Mouse (Mus musculus) C2C12 (cell line): Measurements from ENCODE around the gene Gm42420. TPM values are rescaled to one million over a fixed set of nuclear protein-coding genes. Genes with fewer than 3 reads are reported as not detected.

Source experiments
- H3K27me3 ChIP-seq: one replicate; pipeline ENCODE4 v1.6.1; 2011; ENCODE audit not compliant: control insufficient read depth, insufficient read depth, insufficient read length
- H3K36me3 ChIP-seq: one replicate; pipeline ENCODE4 v1.6.1; 2011; ENCODE audit not compliant: control insufficient read depth, insufficient read depth
- H3K4me3 ChIP-seq: one replicate; pipeline ENCODE4 v1.5.1; 2011; ENCODE audit warnings: mild to moderate bottlenecking, control low read depth; ENCODE audit not compliant: poor library complexity, insufficient read depth, severe bottlenecking
- H3K79me2 ChIP-seq: one replicate; pipeline ENCODE4 v1.6.1; 2011; ENCODE audit not compliant: control insufficient read depth, insufficient read depth
- H3K79me3 ChIP-seq: one replicate; pipeline ENCODE4 v1.6.1; 2011; ENCODE audit warnings: low read depth, control low read depth
- H3ac ChIP-seq: one replicate; pipeline ENCODE3; 2011; ENCODE audit warnings: low read depth; ENCODE audit not compliant: control insufficient read depth, insufficient read length
- CEBPB ChIP-seq: IDR thresholded peaks from one replicate; pipeline ENCODE4 v1.6.1; 2011; ENCODE audit warnings: low read depth, mild to moderate bottlenecking, control low read depth, moderate library complexity
- CTCF ChIP-seq: IDR thresholded peaks from one replicate; pipeline ENCODE4 v1.5.1; 2011; ENCODE audit not compliant: control insufficient read depth, insufficient read depth, insufficient read length
- FOSL1 ChIP-seq: IDR thresholded peaks from one replicate; pipeline ENCODE4 v1.8.0; 2011; ENCODE audit warnings: mild to moderate bottlenecking, low read length; ENCODE audit not compliant: poor library complexity, insufficient read depth, severe bottlenecking
- MAX ChIP-seq: IDR thresholded peaks from one replicate; pipeline ENCODE4 v1.6.1; 2011; ENCODE audit warnings: mild to moderate bottlenecking, control low read depth
- MYOD1 ChIP-seq: IDR thresholded peaks from one replicate; pipeline ENCODE4 v1.6.1; 2011; ENCODE audit warnings: low read depth; ENCODE audit not compliant: control insufficient read depth, insufficient read length
- MYOG ChIP-seq: IDR thresholded peaks from one replicate; pipeline ENCODE4 v1.6.1; 2011; ENCODE audit not compliant: control insufficient read depth, insufficient read length; ENCODE audit errors: extremely low read depth
- USF1 ChIP-seq: IDR thresholded peaks from one replicate; pipeline ENCODE4 v1.6.1; 2011; ENCODE audit warnings: low read depth, mild to moderate bottlenecking, control low read depth, moderate library complexity
- polyA plus RNA-seq: library from polyadenylated mRNA; unstranded; fragments of >200 nt; fragmentation: generic; extraction: Trizol; gene quantifications from one replicate; pipeline ENCODE4 v1.2.1, GENCODE M21; 2012; ENCODE audit warnings: missing spikeins

Gene Gm42420
- polyA plus RNA-seq, 1 experiment, result not detected

- H3ac ChIP-seq, result no peak overlapping the region
- no peak for TF ChIP-seq CTCF
- no peak for TF ChIP-seq MAX
- no peak for TF ChIP-seq USF1
- TF ChIP-seq MYOG, result no peak
- TF ChIP-seq CEBPB, result no peak
- TF ChIP-seq MYOD1, result no peak
- no peak for TF ChIP-seq FOSL1
These were observed 42.6 kb upstream of the Gm42420 start for GRCm38 (mm10) chr6:39542631-39543597.

GRCm38 (mm10) chr6:39543769-39544420, 41.7 kb upstream of the Gm42420 start:
- no peaks in the 10 kb centered on the region for H3K27me3 ChIP-seq
- H3K79me2 ChIP-seq, result peaks cover 2% of the 10 kb centered on the region
- H3K4me3 ChIP-seq, result no peak overlapping the region
- H3K79me3 ChIP-seq, result no peaks in the 10 kb centered on the region
- H3K36me3 ChIP-seq, result no peaks in the 10 kb centered on the region
- H3ac ChIP-seq, result no peak overlapping the region
- TF ChIP-seq USF1 (no peak), CTCF (no peak), MYOD1 (no peak), CEBPB (no peak), MYOG (no peak), MAX (no peak), FOSL1 (no peak)

More at GRCm38 (mm10) chr6:39542631-39543597, 42.6 kb upstream of the Gm42420 start:
- H3K27me3 ChIP-seq, result no peaks in the 10 kb centered on the region
- no peaks in the 10 kb centered on the region for H3K79me3 ChIP-seq
- no peaks in the 10 kb centered on the region for H3K36me3 ChIP-seq
- H3K79me2 ChIP-seq, result no peaks in the 10 kb centered on the region
- H3K4me3 ChIP-seq, result no peak overlapping the region

- Histone ChIP-seq H3K79me3 (no peaks in the 10 kb centered on the region), H3K27me3 (no peaks in the 10 kb centered on the region), H3K79me2 (peaks cover 12% of the 10 kb centered on the region), H3ac (no peak overlapping the region), H3K4me3 (no peak overlapping the region), H3K36me3 (no peaks in the 10 kb centered on the region)
- no peak for TF ChIP-seq USF1
- TF ChIP-seq MYOD1, result no peak
- no peak for TF ChIP-seq MAX
- TF ChIP-seq CEBPB, result no peak
- TF ChIP-seq FOSL1, result no peak
- no peak for TF ChIP-seq CTCF
- no peak for TF ChIP-seq MYOG
These were observed 40.1 kb upstream of the Gm42420 start for GRCm38 (mm10) chr6:39545474-39545873.

- TF ChIP-seq CEBPB (no peak), MAX (no peak), CTCF (no peak), FOSL1 (no peak), MYOD1 (no peak), USF1 (no peak), MYOG (no peak)
- Histone ChIP-seq H3K79me3 (no peaks in the 10 kb centered on the region), H3K79me2 (peaks cover 12% of the 10 kb centered on the region), H3ac (no peak overlapping the region), H3K27me3 (no peaks in the 10 kb centered on the region), H3K36me3 (no peaks in the 10 kb centered on the region), H3K4me3 (no peak overlapping the region)
These were observed 37.5 kb upstream of the Gm42420 start for GRCm38 (mm10) chr6:39548030-39548429.

GRCm38 (mm10) chr6:39551981-39552636, 33.4 kb upstream of the Gm42420 start:
- no peak for TF ChIP-seq CEBPB
- no peak for TF ChIP-seq FOSL1
- TF ChIP-seq CTCF, result no peak
- no peak for TF ChIP-seq MAX
- no peaks in the 10 kb centered on the region for H3K27me3 ChIP-seq
- H3K36me3 ChIP-seq, result no peaks in the 10 kb centered on the region
- H3K4me3 ChIP-seq, result no peak overlapping the region
- no peaks in the 10 kb centered on the region for H3K79me3 ChIP-seq
- peaks cover 29% of the 10 kb centered on the region for H3K79me2 ChIP-seq
- peak overlapping the region; percentile 33 for H3ac ChIP-seq
